Mouse (Mus musculus): ENCODE measurements around the gene Grin2a. TPM values are rescaled to one million over a fixed set of nuclear protein-coding genes. Genes with fewer than 3 reads are reported as not detected.

Grin2a gene
- not detected for polyA plus RNA-seq (2014; fragmentation: Illumina TruSeq; extraction: RNeasy Lipid Tissue Mini Kit (QIAGEN cat#74804); ENCODE audit: low read depth, low replicate concordance)

DNA sequence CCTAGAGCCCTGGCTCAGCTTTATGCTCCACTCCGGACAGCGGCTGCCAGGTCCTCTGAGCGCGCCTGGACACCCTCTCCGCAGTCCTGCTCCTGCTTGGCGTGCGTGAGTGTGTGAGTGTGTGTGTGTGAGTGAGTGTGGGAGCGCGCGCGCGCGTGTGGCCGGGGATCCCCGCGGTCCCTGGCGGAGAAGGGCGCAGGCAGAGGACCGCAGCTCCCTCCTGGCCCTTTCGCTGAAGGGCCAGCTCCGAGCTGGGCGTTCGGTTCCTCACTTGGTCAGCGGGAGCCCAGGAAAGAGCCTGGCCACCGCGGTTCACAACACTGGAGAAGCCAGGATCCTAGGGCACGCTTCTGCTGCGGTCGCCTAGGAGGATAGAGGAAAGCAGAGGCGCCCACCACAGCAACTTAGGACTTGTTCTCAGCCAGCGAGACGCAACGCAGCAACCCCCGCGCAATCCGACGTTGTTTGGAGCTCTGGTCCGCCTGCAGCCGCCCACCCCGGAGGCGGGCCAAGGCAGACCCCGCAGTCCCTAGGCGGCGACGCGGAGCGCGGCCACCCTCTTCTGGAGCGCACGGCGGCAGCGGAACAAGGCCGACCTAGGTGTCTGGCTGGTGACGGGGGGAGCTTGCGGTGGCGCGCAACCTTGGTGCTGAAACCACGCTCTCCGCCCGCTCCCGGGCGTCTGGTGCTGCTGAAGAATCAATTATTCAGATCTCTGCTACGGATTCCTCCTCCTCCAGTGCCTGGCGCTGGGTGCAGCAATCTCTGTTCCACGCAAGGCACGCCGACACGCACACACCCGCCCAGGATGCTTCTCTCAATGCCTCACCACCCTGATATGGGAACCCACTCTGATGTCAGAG lies at the start of gene Grin2a:
TSS of gene Grin2a (minus strand) at position 610 of the 863 bp plus-strand sequence.

Other genes with a start within 250 kb of the Grin2a start
- gene Rpl39l, start 174.7 kb upstream of the Grin2a start, polyA plus RNA-seq (2014; fragmentation: Illumina TruSeq; extraction: RNeasy Lipid Tissue Mini Kit (QIAGEN cat#74804); ENCODE audit: low read depth, low replicate concordance), result not detected
- not detected for gene Atf7ip2, start 197.2 kb upstream of the Grin2a start, polyA plus RNA-seq (2014; fragmentation: Illumina TruSeq; extraction: RNeasy Lipid Tissue Mini Kit (QIAGEN cat#74804); ENCODE audit: low read depth, low replicate concordance)

All from heart, adult 10 weeks (tissue).